In the genomic region with DNA sequence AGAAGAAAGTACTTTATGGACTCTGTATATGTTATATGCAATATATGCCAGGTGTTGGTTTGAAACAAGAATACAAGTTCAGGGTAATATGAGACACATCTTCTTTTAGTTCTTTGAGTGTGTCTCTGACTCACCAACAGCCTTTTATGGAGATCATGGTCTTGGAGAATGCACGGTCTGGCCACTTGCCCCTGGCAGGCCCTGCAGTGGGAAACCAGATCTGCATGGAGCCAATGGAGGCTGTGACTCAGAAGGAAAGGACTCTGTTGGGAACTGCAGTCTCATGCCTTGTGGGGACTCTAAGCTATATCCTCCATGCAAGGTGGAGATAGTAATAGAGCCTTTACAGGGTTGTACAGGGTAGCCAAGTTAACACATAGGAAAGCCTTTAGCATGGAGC, we compare ENCODE assay signal across 14 mouse cellular contexts. TPM values are rescaled to one million over a fixed set of nuclear protein-coding genes. Genes with fewer than 3 reads are reported as not detected.
A peak's percentile ranks its signal among the peaks of the same experiment; 100 is the strongest.
DNase-seq lines count a peak whose midpoint lies in the region; ATAC-seq and TF ChIP-seq lines count a peak whose summit lies in the region.
"Had no signal": no experiment of that assay in that cellular context is flagged by ENCODE, and none has a peak within 500 bp of the region (broad histone marks: within the 10 kb centered on the region; RNA-seq: fewer than 3 reads in every experiment).

No protein-coding gene starts in this region.

- no peak overlapping the region for H3K4me2 ChIP-seq in liver, embryonic 15.5 days
- no peak overlapping the region for H3K4me2 ChIP-seq in intestine, embryonic 16.5 days (ENCODE audit: low read depth, low read length)
- H3K4me2 ChIP-seq: heart, embryonic 13.5 days; liver, embryonic 13.5 days; midbrain, embryonic 12.5 days; neural tube, embryonic 12.5 days had no signal

- peaks cover 44% of the 10 kb centered on the region for H3K4me1 ChIP-seq in liver, embryonic 15.5 days (replicated peaks)
- peaks cover 9% of the 10 kb centered on the region; the same call in 1 of the 2 replicates for H3K4me1 ChIP-seq in intestine, embryonic 16.5 days (ENCODE audit: control insufficient read depth, insufficient read depth, low read length)
- H3K4me1 ChIP-seq in hindbrain, embryonic 10.5 days (replicated peaks) = no peaks in the 10 kb centered on the region; the same call in 1 of the 2 replicates
- H3K4me1 ChIP-seq: heart, embryonic 13.5 days; midbrain, embryonic 12.5 days; neural tube, embryonic 12.5 days had no signal

- POLR2A ChIA-PET in Patski (lab: Charles Lee) = no interaction called here

- no peak overlapping the region for H3K4me3 ChIP-seq in liver, embryonic 15.5 days (replicated peaks)
- no peak overlapping the region for H3K4me3 ChIP-seq in gastrocnemius, adult 2 months
- no peak overlapping the region for H3K4me3 ChIP-seq in intestine, embryonic 16.5 days (ENCODE audit: low read length)
- H3K4me3 ChIP-seq in hindbrain, embryonic 10.5 days = no peak overlapping the region
- H3K4me3 ChIP-seq: erythroblast, embryonic 14.5 days; heart, embryonic 13.5 days; liver, embryonic 13.5 days; midbrain, embryonic 12.5 days; neural tube, embryonic 12.5 days had no signal

- intact Hi-C loops in gastrocnemius, adult 2 months (cut with DNase I) = no loop called here
- intact Hi-C loops in left cerebral cortex, postnatal 4 days (cut with DNase I) = no loop called here

- CTCF ChIA-PET in Patski (lab: Charles Lee) = interaction anchor here (1.2 to 2.2 kb wide), 2 partner anchors 12 to 118 kb away, joined by 3 to 7 read pairs; a partner anchor contains a TSS

- DNase-seq in liver (no peak), Patski (ENCODE audit: low read depth, low spot score) (no peak)
- peak; percentile 95 for DNase-seq in gastrocnemius, adult 2 months
- no peak for DNase-seq in left cerebral cortex, postnatal 4 days
- DNase-seq in hindbrain, embryonic 10.5 days (ENCODE audit: low spot score) = no peak
- no peak for DNase-seq in retina, embryonic 14.5 days (ENCODE audit: low spot score)
- DNase-seq: liver, embryonic 13.5 days; right cerebral cortex, postnatal 25 days had no signal

- peak overlapping the region; percentile 19; the same call in 1 of the 2 replicates for H3K27ac ChIP-seq in liver, embryonic 15.5 days (replicated peaks)
- H3K27ac ChIP-seq in gastrocnemius, adult 2 months = peak overlapping the region; percentile 94
- H3K27ac ChIP-seq in intestine, embryonic 16.5 days (ENCODE audit: low read length) = peak overlapping the region; percentile 84
- H3K27ac ChIP-seq in hindbrain, embryonic 10.5 days = no peak overlapping the region
- H3K27ac ChIP-seq: heart, embryonic 13.5 days; midbrain, embryonic 12.5 days; neural tube, embryonic 12.5 days had no signal

- no peak overlapping the region for H3K9ac ChIP-seq in liver, embryonic 15.5 days
- H3K9ac ChIP-seq in intestine, embryonic 16.5 days (ENCODE audit: low read depth, low read length) = no peak overlapping the region
- H3K9ac ChIP-seq: heart, embryonic 13.5 days; midbrain, embryonic 12.5 days; neural tube, embryonic 12.5 days had no signal

- 77% methylated on average over 1 of the region's 1 CpGs for WGBS in liver, embryonic 15.5 days (ENCODE audit: insufficient replicate concordance)
- WGBS in intestine, embryonic 16.5 days = 71% methylated on average over 1 of the region's 1 CpGs
- 88% methylated on average over 1 of the region's 1 CpGs for WGBS in hindbrain, embryonic 10.5 days

- no peak for TF ChIP-seq CTCF in Patski (IDR thresholded peaks at IDR 0.05)
- no peak for TF ChIP-seq CTCF in gastrocnemius, adult 2 months (IDR thresholded peaks at IDR 0.05)

- in situ Hi-C loops in Patski (cut with MboI; ENCODE audit: low pct_unique_long_range_greater_than_20kb) = no loop called here

- H3K36me3 ChIP-seq in liver, embryonic 15.5 days (replicated peaks) = no peaks in the 10 kb centered on the region
- H3K36me3 ChIP-seq in intestine, embryonic 16.5 days (ENCODE audit: control insufficient read depth, insufficient read depth, low read length) = no peaks in the 10 kb centered on the region
- H3K36me3 ChIP-seq in hindbrain, embryonic 10.5 days = no peaks in the 10 kb centered on the region
- H3K36me3 ChIP-seq: heart, embryonic 13.5 days; liver, embryonic 13.5 days; midbrain, embryonic 12.5 days; neural tube, embryonic 12.5 days had no signal

- no peak for ATAC-seq in liver, embryonic 15.5 days (ENCODE audit: insufficient read depth)
- ATAC-seq in Patski = peak; percentile 54
- ATAC-seq in intestine, embryonic 16.5 days = peak; percentile 27; the same call in 1 of the 2 replicates

- H3K27me3 ChIP-seq in liver, embryonic 15.5 days = no peaks in the 10 kb centered on the region
- H3K27me3 ChIP-seq in Patski = no peaks in the 10 kb centered on the region
- H3K27me3 ChIP-seq in intestine, embryonic 16.5 days (replicated peaks; ENCODE audit: control insufficient read depth, insufficient read depth, low read length) = no peaks in the 10 kb centered on the region
- H3K27me3 ChIP-seq in hindbrain, embryonic 10.5 days (ENCODE audit: insufficient read depth, poor library complexity, severe bottlenecking) = no peaks in the 10 kb centered on the region
- H3K27me3 ChIP-seq: heart, embryonic 13.5 days; liver, embryonic 13.5 days; midbrain, embryonic 12.5 days; neural tube, embryonic 12.5 days had no signal

- no peaks in the 10 kb centered on the region for H3K9me3 ChIP-seq in liver, embryonic 15.5 days (replicated peaks)
- H3K9me3 ChIP-seq in intestine, embryonic 16.5 days (ENCODE audit: control insufficient read depth, low read length) = no peaks in the 10 kb centered on the region; the same call in 1 of the 2 replicates
- H3K9me3 ChIP-seq in hindbrain, embryonic 10.5 days = no peaks in the 10 kb centered on the region
- H3K9me3 ChIP-seq: heart, embryonic 13.5 days; liver, embryonic 13.5 days; midbrain, embryonic 12.5 days; neural tube, embryonic 12.5 days had no signal

RNA-seq across cellular contexts. Expression of a gene that starts 12.5 kb away (rescaled TPM):
- polyA plus RNA-seq in liver, embryonic 15.5 days (2015; fragmentation: Nextera tagmentation; extraction: Ambion mirVana) = 56.2 and 61.2 TPM in 2 replicates
- 128 TPM for polyA plus RNA-seq in Patski (2021)
- total RNA-seq in gastrocnemius, adult 2 months (2021) = 10 to 100 TPM; 29.2 to 34.4 TPM
- polyA plus RNA-seq in intestine, embryonic 16.5 days (2015; fragmentation: Nextera tagmentation; extraction: Ambion mirVana) = 162 and 166 TPM in 2 replicates
- total RNA-seq in left cerebral cortex, postnatal 4 days (2021) = 100 to 1,000 TPM; 158 to 172 TPM
- 155 and 159 TPM in 2 replicates for polyA plus RNA-seq in hindbrain, embryonic 10.5 days (2016; fragmentation: Nextera tagmentation; extraction: Ambion mirVana)

RNA-seq across cellular contexts. Expression of a gene that starts 24.2 kb away (rescaled TPM):
- polyA plus RNA-seq in liver, embryonic 15.5 days (2015; fragmentation: Nextera tagmentation; extraction: Ambion mirVana) = 526 and 529 TPM in 2 replicates
- 364 TPM for polyA plus RNA-seq in Patski (2021)
- 100 to 1,000 TPM; 475 to 511 TPM for total RNA-seq in gastrocnemius, adult 2 months (2021)
- polyA plus RNA-seq in intestine, embryonic 16.5 days (2015; fragmentation: Nextera tagmentation; extraction: Ambion mirVana) = 831 and 949 TPM in 2 replicates
- 100 to 1,000 TPM; 219 to 224 TPM for total RNA-seq in left cerebral cortex, postnatal 4 days (2021)
- 1,080 and 1,309 TPM in 2 replicates for polyA plus RNA-seq in hindbrain, embryonic 10.5 days (2016; fragmentation: Nextera tagmentation; extraction: Ambion mirVana)

RNA-seq across cellular contexts. Expression of a gene that starts 36.5 kb away (rescaled TPM):
- 21.7 and 24.1 TPM in 2 replicates for polyA plus RNA-seq in liver, embryonic 15.5 days (2015; fragmentation: Nextera tagmentation; extraction: Ambion mirVana)
- polyA plus RNA-seq in Patski (2021) = 59.6 TPM
- total RNA-seq in gastrocnemius, adult 2 months (2021) = 10 to 100 TPM; 17.7 to 21.1 TPM
- 42.5 and 50.5 TPM in 2 replicates for polyA plus RNA-seq in intestine, embryonic 16.5 days (2015; fragmentation: Nextera tagmentation; extraction: Ambion mirVana)
- 10 to 100 TPM; 29.1 to 30.1 TPM for total RNA-seq in left cerebral cortex, postnatal 4 days (2021)
- 50.7 and 68.0 TPM in 2 replicates for polyA plus RNA-seq in hindbrain, embryonic 10.5 days (2016; fragmentation: Nextera tagmentation; extraction: Ambion mirVana)

RNA-seq across cellular contexts. Expression of a gene that starts 38.7 kb away (rescaled TPM):
- polyA plus RNA-seq in liver, embryonic 15.5 days (2015; fragmentation: Nextera tagmentation; extraction: Ambion mirVana) = 18.9 and 19.2 TPM in 2 replicates
- 36.8 TPM for polyA plus RNA-seq in Patski (2021)
- 1 to 10 TPM; 5.9 to 6.4 TPM for total RNA-seq in gastrocnemius, adult 2 months (2021)
- 31.6 and 35.6 TPM in 2 replicates for polyA plus RNA-seq in intestine, embryonic 16.5 days (2015; fragmentation: Nextera tagmentation; extraction: Ambion mirVana)
- 10 to 100 TPM; 37.3 to 39.7 TPM for total RNA-seq in left cerebral cortex, postnatal 4 days (2021)
- 49.7 and 57.0 TPM in 2 replicates for polyA plus RNA-seq in hindbrain, embryonic 10.5 days (2016; fragmentation: Nextera tagmentation; extraction: Ambion mirVana)

RNA-seq across cellular contexts. Expression of a gene that starts 39.5 kb away (rescaled TPM):
- polyA plus RNA-seq in liver, embryonic 15.5 days (2015; fragmentation: Nextera tagmentation; extraction: Ambion mirVana) = 3.0 and 4.1 TPM in 2 replicates
- polyA plus RNA-seq in Patski (2021) = 11.2 TPM
- total RNA-seq in gastrocnemius, adult 2 months (2021) = 1 to 10 TPM in 1 of 2 experiments, under 1 TPM in 1; 0.45 to 1.7 TPM
- 3.7 and 4.1 TPM in 2 replicates for polyA plus RNA-seq in intestine, embryonic 16.5 days (2015; fragmentation: Nextera tagmentation; extraction: Ambion mirVana)
- total RNA-seq in left cerebral cortex, postnatal 4 days (2021) = 1 to 10 TPM; 3.7 to 4.0 TPM
- polyA plus RNA-seq in hindbrain, embryonic 10.5 days (2016; fragmentation: Nextera tagmentation; extraction: Ambion mirVana) = 0.77 and 1.7 TPM in 2 replicates
